Mouse (Mus musculus) G1E (cell line): ENCODE measurements at regions not wholly inside any gene's neighbourhood (a gene's known extent, or its start where the extent isn't known, plus 50 kb on each side); places are given as distances from the start of the nearest gene placed in this dataset.

Experiments used
- CTCF ChIP-seq: IDR thresholded peaks from 2 replicates; pipeline ENCODE4 v1.5.1; 2012; ENCODE audit warnings: low read depth, low read length, inconsistent platforms, mixed read lengths
- GATA1 ChIP-seq: IDR thresholded peaks from 2 replicates; pipeline ENCODE4 v1.6.1; 2012; ENCODE audit warnings: borderline replicate concordance, low read length, inconsistent platforms, mixed read lengths
- TAL1 ChIP-seq: conservative IDR thresholded peaks from 2 replicates; pipeline ENCODE4 v1.6.1; 2012; ENCODE audit warnings: low read depth, low read length, inconsistent platforms, mixed read lengths

- TF ChIP-seq CTCF (no peak), GATA1 (no peak), TAL1 (no peak)
These were observed 168.7 kb downstream of the Vrk1 start for GRCm38 (mm10) chr12:106178688-106179205.
